Mouse (Mus musculus): ENCODE data around the gene Fbxo22. TPM values are rescaled to one million over a fixed set of nuclear protein-coding genes. Genes with fewer than 3 reads are reported as not detected.

Fbxo22 gene
- polyA plus RNA-seq, 1 experiment from 2014 or later, result 30.0 TPM

- DNase-seq (ENCODE audit: low spot score) (no peak), ATAC-seq (ENCODE audit: low FRiP score, low TSS enrichment) (no peak)
- Histone ChIP-seq H3K4me2 (replicated peaks; ENCODE audit: low read depth) (no peak overlapping the region), H3K36me3 (ENCODE audit: control insufficient read depth, insufficient read depth, low read length) (peaks cover 31% of the 10 kb centered on the region), H3K27ac (replicated peaks) (no peak overlapping the region), H3K4me1 (replicated peaks; ENCODE audit: control insufficient read depth, insufficient read depth) (no peaks in the 10 kb centered on the region), H3K27me3 (ENCODE audit: control insufficient read depth, insufficient read depth, low read length) (no peaks in the 10 kb centered on the region), H3K4me3 (ENCODE audit: low read depth, low read length) (no peak overlapping the region), H3K9ac (ENCODE audit: low read length) (no peak overlapping the region), H3K9me3 (ENCODE audit: control insufficient read depth, low read length) (no peaks in the 10 kb centered on the region)
- TF ChIP-seq CTCF (IDR thresholded peaks at IDR 0.05; ENCODE audit: low read depth), result no peak
- no peak for TF ChIP-seq EP300 (optimal IDR thresholded peaks at IDR 0.05)
- 78% methylated on average over 3 of the region's 3 CpGs for WGBS
Measured at GRCm38 (mm10) chr9:55215648-55216047, 6.9 kb downstream of the Fbxo22 start.

GRCm38 (mm10) chr9:55216078-55216477 lies 7.4 kb downstream of the Fbxo22 start:
- H3K9ac ChIP-seq (ENCODE audit: low read length), result no peak overlapping the region
- no peak overlapping the region for H3K27ac ChIP-seq (replicated peaks)
- no peak for DNase-seq (ENCODE audit: low spot score)
- H3K4me2 ChIP-seq (replicated peaks; ENCODE audit: low read depth), result no peak overlapping the region
- WGBS, result 48% methylated on average over 2 of the region's 2 CpGs
- no peaks in the 10 kb centered on the region for H3K4me1 ChIP-seq (replicated peaks; ENCODE audit: control insufficient read depth, insufficient read depth)
- no peaks in the 10 kb centered on the region for H3K9me3 ChIP-seq (ENCODE audit: control insufficient read depth, low read length)
- no peak for ATAC-seq (ENCODE audit: low FRiP score, low TSS enrichment)
- peaks cover 31% of the 10 kb centered on the region for H3K36me3 ChIP-seq (ENCODE audit: control insufficient read depth, insufficient read depth, low read length)
- no peaks in the 10 kb centered on the region for H3K27me3 ChIP-seq (ENCODE audit: control insufficient read depth, insufficient read depth, low read length)
- no peak overlapping the region for H3K4me3 ChIP-seq (ENCODE audit: low read depth, low read length)
- TF ChIP-seq CTCF (IDR thresholded peaks at IDR 0.05; ENCODE audit: low read depth) (no peak), EP300 (optimal IDR thresholded peaks at IDR 0.05) (no peak)

GRCm38 (mm10) chr9:55217381-55217780 lies 8.7 kb downstream of the Fbxo22 start:
- WGBS, result 94% methylated on average over 3 of the region's 3 CpGs
- no peak for DNase-seq (ENCODE audit: low spot score)
- Histone ChIP-seq H3K4me1 (replicated peaks; ENCODE audit: control insufficient read depth, insufficient read depth) (no peaks in the 10 kb centered on the region), H3K4me3 (ENCODE audit: low read depth, low read length) (no peak overlapping the region), H3K9me3 (ENCODE audit: control insufficient read depth, low read length) (no peaks in the 10 kb centered on the region), H3K27ac (replicated peaks) (no peak overlapping the region), H3K36me3 (ENCODE audit: control insufficient read depth, insufficient read depth, low read length) (peaks cover 31% of the 10 kb centered on the region), H3K27me3 (ENCODE audit: control insufficient read depth, insufficient read depth, low read length) (no peaks in the 10 kb centered on the region), H3K9ac (ENCODE audit: low read length) (no peak overlapping the region), H3K4me2 (replicated peaks; ENCODE audit: low read depth) (no peak overlapping the region)
- ATAC-seq (ENCODE audit: low FRiP score, low TSS enrichment), result no peak
- TF ChIP-seq EP300 (optimal IDR thresholded peaks at IDR 0.05) (no peak), CTCF (IDR thresholded peaks at IDR 0.05; ENCODE audit: low read depth) (no peak)

- WGBS, result 86% methylated on average over 7 of the region's 7 CpGs
- peaks cover 5% of the 10 kb centered on the region for H3K36me3 ChIP-seq (ENCODE audit: control insufficient read depth, insufficient read depth, low read length)
- no peak for DNase-seq (ENCODE audit: low spot score)
- no peaks in the 10 kb centered on the region for H3K9me3 ChIP-seq (ENCODE audit: control insufficient read depth, low read length)
- no peak overlapping the region for H3K9ac ChIP-seq (ENCODE audit: low read length)
- H3K4me2 ChIP-seq (replicated peaks; ENCODE audit: low read depth), result no peak overlapping the region
- no peaks in the 10 kb centered on the region for H3K4me1 ChIP-seq (replicated peaks; ENCODE audit: control insufficient read depth, insufficient read depth)
- no peak overlapping the region for H3K4me3 ChIP-seq (ENCODE audit: low read depth, low read length)
- no peak overlapping the region for H3K27ac ChIP-seq (replicated peaks)
- ATAC-seq (ENCODE audit: low FRiP score, low TSS enrichment), result no peak
- TF ChIP-seq CTCF (IDR thresholded peaks at IDR 0.05; ENCODE audit: low read depth), result no peak
- no peak for TF ChIP-seq EP300 (optimal IDR thresholded peaks at IDR 0.05)
- no peaks in the 10 kb centered on the region for H3K27me3 ChIP-seq (ENCODE audit: control insufficient read depth, insufficient read depth, low read length)
Measured at GRCm38 (mm10) chr9:55225165-55225737, 16.5 kb downstream of the Fbxo22 start.

GRCm38 (mm10) chr9:55226251-55226650 lies 17.5 kb downstream of the Fbxo22 start:
- Histone ChIP-seq H3K9ac (ENCODE audit: low read length) (no peak overlapping the region), H3K4me3 (ENCODE audit: low read depth, low read length) (no peak overlapping the region), H3K36me3 (ENCODE audit: control insufficient read depth, insufficient read depth, low read length) (peaks cover 3% of the 10 kb centered on the region; the same call in 1 of the 2 replicates), H3K27ac (replicated peaks) (no peak overlapping the region), H3K4me1 (replicated peaks; ENCODE audit: control insufficient read depth, insufficient read depth) (no peaks in the 10 kb centered on the region), H3K4me2 (replicated peaks; ENCODE audit: low read depth) (no peak overlapping the region), H3K27me3 (ENCODE audit: control insufficient read depth, insufficient read depth, low read length) (no peaks in the 10 kb centered on the region), H3K9me3 (ENCODE audit: control insufficient read depth, low read length) (no peaks in the 10 kb centered on the region)
- DNase-seq (ENCODE audit: low spot score), result no peak
- 88% methylated on average over 3 of the region's 3 CpGs for WGBS
- ATAC-seq (ENCODE audit: low FRiP score, low TSS enrichment), result no peak
- TF ChIP-seq CTCF (IDR thresholded peaks at IDR 0.05; ENCODE audit: low read depth) (no peak), EP300 (optimal IDR thresholded peaks at IDR 0.05) (no peak)

- H3K27me3 ChIP-seq (ENCODE audit: control insufficient read depth, insufficient read depth, low read length), result no peaks in the 10 kb centered on the region
- no peak overlapping the region for H3K4me2 ChIP-seq (replicated peaks; ENCODE audit: low read depth)
- TF ChIP-seq EP300 (optimal IDR thresholded peaks at IDR 0.05) (no peak), CTCF (IDR thresholded peaks at IDR 0.05; ENCODE audit: low read depth) (no peak)
- peaks cover 3% of the 10 kb centered on the region; the same call in 1 of the 2 replicates for H3K36me3 ChIP-seq (ENCODE audit: control insufficient read depth, insufficient read depth, low read length)
- no peak overlapping the region for H3K27ac ChIP-seq (replicated peaks)
- DNase-seq (ENCODE audit: low spot score) (no peak), ATAC-seq (ENCODE audit: low FRiP score, low TSS enrichment) (no peak)
- H3K4me1 ChIP-seq (replicated peaks; ENCODE audit: control insufficient read depth, insufficient read depth), result no peaks in the 10 kb centered on the region
- H3K9ac ChIP-seq (ENCODE audit: low read length), result no peak overlapping the region
- H3K4me3 ChIP-seq (ENCODE audit: low read depth, low read length), result no peak overlapping the region
- WGBS, result 86% methylated on average over 4 of the region's 4 CpGs
- no peaks in the 10 kb centered on the region for H3K9me3 ChIP-seq (ENCODE audit: control insufficient read depth, low read length)
Measured at GRCm38 (mm10) chr9:55228149-55228548, 19.4 kb downstream of the Fbxo22 start.
